Mouse (Mus musculus) CH12.LX (cell line): ENCODE measurements around the gene Ube2l3.

Source experiments
- BHLHE40 ChIP-seq: IDR thresholded peaks from 2 replicates; pipeline ENCODE4 v1.6.1; 2011; ENCODE audit warnings: mild to moderate bottlenecking, low read depth, low read length, improper control_type of control experiment
- EP300 ChIP-seq: IDR thresholded peaks from 2 replicates; pipeline ENCODE4 v1.6.1; 2011; ENCODE audit warnings: low read length, improper control_type of control experiment
- MYC ChIP-seq: IDR thresholded peaks from 2 replicates; pipeline ENCODE4 v1.6.1; 2011; ENCODE audit warnings: low read depth, mild to moderate bottlenecking, improper control_type of control experiment, low read length

- TF ChIP-seq MYC (no peak), BHLHE40 (no peak), EP300 (no peak)
These were observed 58.1 kb downstream of the Ube2l3 start, which contains the start of gene Ydjc for GRCm38 (mm10) chr16:17144339-17144738.
